Mouse (Mus musculus) left cerebral cortex, postnatal 36 days (tissue): ENCODE results near the gene Cdkn2d. TPM values are rescaled to one million over a fixed set of nuclear protein-coding genes. Genes with fewer than 3 reads are reported as not detected.
A peak's percentile ranks its signal among the peaks of the same experiment; 100 is the strongest.
"Not testable (repeated sequence)": the region's sequence is repeated elsewhere in the genome, so short reads cannot be mapped to it uniquely, and the experiment has no call there.

ENCODE experiments used
- DNase-seq, 2 experiments: peaks; one replicate each; pipeline ENCODE4 v3.0.0; 2021 to 2022; ENCODE audit warnings: low spot score in 2 of 2, mixed read lengths in 1 of 2
- intact Hi-C: fragments of 180-260 bp; cut with DNase I; formaldehyde crosslinking; loops from one replicate; pipeline ENCODE4 v1.15.1; 2025
- total RNA-seq, 2 experiments: library from RNA; stranded (reverse); gene quantifications; 2 replicates each; pipeline ENCODE4 v1.2.3; 2021

Gene Cdkn2d
- total RNA-seq = 10 to 100 TPM; 52.7 to 58.8 TPM

GRCm38 (mm10) chr9:21291022-21291787 lies at the start of gene Cdkn2d:
TSS of gene Cdkn2d (minus strand) at chr9:21291407.
- DNase-seq = peak; percentile 99 to 100
- intact Hi-C loops = no loop called here

- intact Hi-C loops = no loop called here
- no peak for DNase-seq
Observed at GRCm38 (mm10) chr9:21340411-21340810, 49.2 kb upstream of the Cdkn2d start.

GRCm38 (mm10) chr9:21337652-21338051 lies 46.4 kb upstream of the Cdkn2d start:
- DNase-seq = no peak
- intact Hi-C loops = no loop called here

GRCm38 (mm10) chr9:21336491-21336890 lies 45.3 kb upstream of the Cdkn2d start:
- intact Hi-C loops = no loop called here
- DNase-seq = no peak

GRCm38 (mm10) chr9:21335391-21335790 lies 44.2 kb upstream of the Cdkn2d start:
- intact Hi-C loops = no loop called here
- DNase-seq = no peak

GRCm38 (mm10) chr9:21334747-21335146 lies 43.5 kb upstream of the Cdkn2d start:
- intact Hi-C loops = no loop called here
- no peak for DNase-seq

- DNase-seq = no peak
- intact Hi-C loops = no loop called here
Observed at GRCm38 (mm10) chr9:21333523-21333922, 42.3 kb upstream of the Cdkn2d start.

- intact Hi-C loops = no loop called here
- no peak for DNase-seq
Observed at GRCm38 (mm10) chr9:21332161-21333061, 41.2 kb upstream of the Cdkn2d start.

GRCm38 (mm10) chr9:21331365-21332140 lies 40.3 kb upstream of the Cdkn2d start:
- intact Hi-C loops = no loop called here
- no peak for DNase-seq

GRCm38 (mm10) chr9:21329699-21330289 lies 38.6 kb upstream of the Cdkn2d start:
- intact Hi-C loops = no loop called here

GRCm38 (mm10) chr9:21329041-21329440 lies 37.8 kb upstream of the Cdkn2d start:
- no peak for DNase-seq
- intact Hi-C loops = no loop called here

More at GRCm38 (mm10) chr9:21329699-21330289, 38.6 kb upstream of the Cdkn2d start:
- DNase-seq = no peak

- DNase-seq = no peak
- intact Hi-C loops = no loop called here
Observed at GRCm38 (mm10) chr9:21328041-21328440, 36.8 kb upstream of the Cdkn2d start.

GRCm38 (mm10) chr9:21327569-21327968 lies 36.4 kb upstream of the Cdkn2d start:
- no peak for DNase-seq
- intact Hi-C loops = no loop called here

- intact Hi-C loops = no loop called here
- no peak for DNase-seq
Observed at GRCm38 (mm10) chr9:21324269-21324668, 33.1 kb upstream of the Cdkn2d start.

GRCm38 (mm10) chr9:21322917-21323297 lies 31.7 kb upstream of the Cdkn2d start:
- DNase-seq, intact Hi-C loops: not testable (repeated sequence)

GRCm38 (mm10) chr9:21322211-21322916 lies 31.2 kb upstream of the Cdkn2d start:
- intact Hi-C loops = no loop called here
- peak; percentile 17 to 28 for DNase-seq

GRCm38 (mm10) chr9:21321513-21321835 lies 30.3 kb upstream of the Cdkn2d start:
- intact Hi-C loops = no loop called here
- peak in 1 of 2 experiments; percentile 26 for DNase-seq

GRCm38 (mm10) chr9:21320619-21321512 lies 29.7 kb upstream of the Cdkn2d start, which contains the start of gene Slc44a2:
TSS of gene Slc44a2 (plus strand) at chr9:21320698.
- peak; percentile 80 for DNase-seq
- intact Hi-C loops = no loop called here
